Mouse (Mus musculus) CH12.LX (cell line): Measurements from ENCODE around the gene Fcho1. TPM values are rescaled to one million over a fixed set of nuclear protein-coding genes. Genes with fewer than 3 reads are reported as not detected.
A peak's percentile ranks its signal among the peaks of the same experiment; 100 is the strongest.

Source experiments
- DNase-seq: peaks from one replicate; pipeline ENCODE4 v3.0.0-alpha.2; 2013; ENCODE audit errors: extremely low read depth
- H3K27ac ChIP-seq: 2 replicates; pipeline ENCODE4 v1.5.1; 2012; ENCODE audit warnings: low read depth, mild to moderate bottlenecking, control low read depth, moderate library complexity; ENCODE audit not compliant: insufficient read depth
- H3K27me3 ChIP-seq: replicated peaks from 2 replicates; pipeline ENCODE3; 2012; ENCODE audit warnings: inconsistent platforms
- H3K36me3 ChIP-seq, 2 experiments: replicated peaks in 1 of 2; 2 replicates each; pipeline versions ENCODE3 to v1.6.1; 2012; ENCODE audit warnings: inconsistent platforms in 1 of 2, low read length in 1 of 2, mild to moderate bottlenecking in 1 of 2, mixed read lengths in 1 of 2, moderate library complexity in 1 of 2; ENCODE audit not compliant: control insufficient read depth in 1 of 2, insufficient read depth in 1 of 2
- H3K4me1 ChIP-seq, 2 experiments: 2 replicates each; pipeline ENCODE4 v1.6.1; 2012; ENCODE audit warnings: inconsistent platforms in 1 of 2, moderate library complexity in 1 of 2; ENCODE audit not compliant: insufficient read depth in 2 of 2, control insufficient read depth in 1 of 2
- H3K4me2 ChIP-seq: 2 replicates; pipeline ENCODE4 v1.6.1; 2012; ENCODE audit warnings: low read depth, mild to moderate bottlenecking, control low read depth; ENCODE audit not compliant: poor library complexity, insufficient read depth, severe bottlenecking
- H3K4me3 ChIP-seq, 3 experiments: fragments of 150-350 bp in 1 of 3; sonication (generic) in 1 of 3; replicated peaks in 1 of 3; 2 replicates each; pipeline versions ENCODE3 to v1.5.1; 2011 to 2012; ENCODE audit warnings: low read depth in 2 of 3, low read length in 2 of 3, mild to moderate bottlenecking in 2 of 3, moderate library complexity in 2 of 3, control low read depth in 1 of 3, improper control_type of control experiment in 1 of 3, inconsistent platforms in 1 of 3, mixed read lengths in 1 of 3; ENCODE audit not compliant: poor library complexity in 1 of 3
- H3K79me2 ChIP-seq: replicated peaks from 2 replicates; pipeline ENCODE4 v1.6.1; 2012; ENCODE audit warnings: mild to moderate bottlenecking, moderate library complexity; ENCODE audit not compliant: control insufficient read depth, poor library complexity, insufficient read depth, severe bottlenecking; ENCODE audit errors: extremely low read depth
- H3K9ac ChIP-seq: 2 replicates; pipeline ENCODE4 v1.6.1; 2012; ENCODE audit warnings: low read depth, mild to moderate bottlenecking, control low read depth, moderate library complexity; ENCODE audit not compliant: insufficient read depth
- H3K9me3 ChIP-seq: replicated peaks from 2 replicates; pipeline ENCODE3; 2012; ENCODE audit warnings: low read length, inconsistent platforms, mixed read lengths
- BHLHE40 ChIP-seq: IDR thresholded peaks from 2 replicates; pipeline ENCODE4 v1.6.1; 2011; ENCODE audit warnings: mild to moderate bottlenecking, low read depth, low read length, improper control_type of control experiment
- CHD1 ChIP-seq: IDR thresholded peaks from 2 replicates; pipeline ENCODE4 v1.6.1; 2012; ENCODE audit warnings: low read depth, low read length, improper control_type of control experiment, inconsistent platforms
- CHD2 ChIP-seq: IDR thresholded peaks from 2 replicates; pipeline ENCODE4 v1.6.1; 2011; ENCODE audit warnings: low read length, improper control_type of control experiment
- CTCF ChIP-seq, 2 experiments: IDR thresholded peaks in 1 of 2; conservative IDR thresholded peaks in 1 of 2; 2 replicates each; pipeline ENCODE4 v1.5.1; 2011 to 2012; ENCODE audit warnings: low read depth in 2 of 2, low read length in 2 of 2, improper control_type of control experiment in 1 of 2, inconsistent platforms in 1 of 2, mild to moderate bottlenecking in 1 of 2, moderate library complexity in 1 of 2
- E2F4 ChIP-seq: IDR thresholded peaks from 2 replicates; pipeline ENCODE4 v1.6.1; 2011; ENCODE audit warnings: low read depth, low read length, improper control_type of control experiment; ENCODE audit not compliant: insufficient replicate concordance
- ELF1 ChIP-seq: IDR thresholded peaks from 2 replicates; pipeline ENCODE4 v1.6.1; 2014; ENCODE audit warnings: low read depth, mild to moderate bottlenecking, inconsistent platforms, low read length, improper control_type of control experiment
- EP300 ChIP-seq: IDR thresholded peaks from 2 replicates; pipeline ENCODE4 v1.6.1; 2011; ENCODE audit warnings: low read length, improper control_type of control experiment
- ETS1 ChIP-seq: conservative IDR thresholded peaks from 2 replicates; pipeline ENCODE4 v1.6.1; 2012; ENCODE audit warnings: low read depth, mild to moderate bottlenecking, inconsistent platforms, low read length, improper control_type of control experiment, moderate library complexity
- GABPA ChIP-seq: IDR thresholded peaks from 2 replicates; pipeline ENCODE4 v1.6.1; 2012; ENCODE audit warnings: low read depth, low read length, improper control_type of control experiment, inconsistent platforms; ENCODE audit not compliant: insufficient replicate concordance
- HCFC1 ChIP-seq: IDR thresholded peaks from 2 replicates; pipeline ENCODE4 v1.6.1; 2012; ENCODE audit warnings: low read depth, mild to moderate bottlenecking, inconsistent platforms, low read length, improper control_type of control experiment
- IRF4 ChIP-seq: IDR thresholded peaks from 2 replicates; pipeline ENCODE4 v1.6.1; 2014; ENCODE audit warnings: low read depth, mild to moderate bottlenecking, inconsistent platforms, low read length, improper control_type of control experiment
- JUN ChIP-seq: IDR thresholded peaks from 2 replicates; pipeline ENCODE4 v1.6.1; 2011; ENCODE audit warnings: low read depth, mild to moderate bottlenecking, low read length, improper control_type of control experiment, moderate library complexity; ENCODE audit not compliant: insufficient read depth
- JUND ChIP-seq: conservative IDR thresholded peaks from 2 replicates; pipeline ENCODE4 v1.6.1; 2011; ENCODE audit warnings: low read depth, low read length, improper control_type of control experiment
- KAT2A ChIP-seq: IDR thresholded peaks from 2 replicates; pipeline ENCODE4 v1.6.1; 2012; ENCODE audit warnings: low read length, improper control_type of control experiment, inconsistent platforms; ENCODE audit not compliant: insufficient replicate concordance
- MAFK ChIP-seq: IDR thresholded peaks from 2 replicates; pipeline ENCODE4 v1.6.1; 2011; ENCODE audit warnings: low read length, improper control_type of control experiment; ENCODE audit not compliant: insufficient replicate concordance
- MAX ChIP-seq: IDR thresholded peaks from 2 replicates; pipeline ENCODE4 v1.6.1; 2011; ENCODE audit warnings: low read length, improper control_type of control experiment
- MAZ ChIP-seq: IDR thresholded peaks from 2 replicates; pipeline ENCODE4 v1.6.1; 2012; ENCODE audit warnings: low read depth, mild to moderate bottlenecking, inconsistent platforms, low read length, improper control_type of control experiment, moderate library complexity
- MEF2A ChIP-seq: IDR thresholded peaks from 2 replicates; pipeline ENCODE4 v1.6.1; 2014; ENCODE audit warnings: low read depth, mild to moderate bottlenecking, inconsistent platforms, low read length, improper control_type of control experiment, borderline replicate concordance
- MXI1 ChIP-seq: IDR thresholded peaks from 2 replicates; pipeline ENCODE4 v1.6.1; 2011; ENCODE audit warnings: mild to moderate bottlenecking, low read depth, low read length, improper control_type of control experiment
- MYC ChIP-seq: IDR thresholded peaks from 2 replicates; pipeline ENCODE4 v1.6.1; 2011; ENCODE audit warnings: low read depth, mild to moderate bottlenecking, improper control_type of control experiment, low read length
- NELFE ChIP-seq: IDR thresholded peaks from 2 replicates; pipeline ENCODE4 v1.6.1; 2011; ENCODE audit warnings: low read depth, low read length, improper control_type of control experiment
- NRF1 ChIP-seq: IDR thresholded peaks from 2 replicates; pipeline ENCODE4 v1.6.1; 2014; ENCODE audit warnings: low read depth, mild to moderate bottlenecking, inconsistent platforms, low read length, improper control_type of control experiment, moderate library complexity
- PAX5 ChIP-seq: IDR thresholded peaks from 2 replicates; pipeline ENCODE4 v1.6.1; 2012; ENCODE audit warnings: low read length, inconsistent platforms, mixed read lengths
- POLR2A ChIP-seq: IDR thresholded peaks from 2 replicates; pipeline ENCODE4 v1.6.1; 2011; ENCODE audit warnings: low read depth, mild to moderate bottlenecking, improper control_type of control experiment, low read length
- POLR2AphosphoS2 ChIP-seq: IDR thresholded peaks from 2 replicates; pipeline ENCODE4 v1.6.1; 2011; ENCODE audit warnings: low read depth, low read length, improper control_type of control experiment
- RAD21 ChIP-seq: IDR thresholded peaks from 2 replicates; pipeline ENCODE4 v1.6.1; 2011; ENCODE audit warnings: low read depth, mild to moderate bottlenecking, low read length, improper control_type of control experiment, moderate library complexity
- RCOR1 ChIP-seq: conservative IDR thresholded peaks from 2 replicates; pipeline ENCODE4 v1.6.1; 2012; ENCODE audit warnings: low read depth, mild to moderate bottlenecking, inconsistent platforms, low read length, improper control_type of control experiment
- SIN3A ChIP-seq: IDR thresholded peaks from 2 replicates; pipeline ENCODE4 v1.6.1; 2012; ENCODE audit warnings: low read length, improper control_type of control experiment, inconsistent platforms
- SMC3 ChIP-seq: IDR thresholded peaks from 2 replicates; pipeline ENCODE4 v1.6.1; 2011; ENCODE audit warnings: low read depth, low read length, improper control_type of control experiment
- TBP ChIP-seq: conservative IDR thresholded peaks from 2 replicates; pipeline ENCODE4 v1.6.1; 2011; ENCODE audit warnings: low read depth, low read length, improper control_type of control experiment
- TCF12 ChIP-seq: IDR thresholded peaks from 2 replicates; pipeline ENCODE4 v1.6.1; 2014; ENCODE audit warnings: low read depth, mild to moderate bottlenecking, inconsistent platforms, low read length, improper control_type of control experiment
- UBTF ChIP-seq: IDR thresholded peaks from 2 replicates; pipeline ENCODE4 v1.6.1; 2012; ENCODE audit warnings: low read depth, mild to moderate bottlenecking, inconsistent platforms, low read length, improper control_type of control experiment, moderate library complexity
- USF1 ChIP-seq: IDR thresholded peaks from 2 replicates; pipeline ENCODE4 v1.6.1; 2014; ENCODE audit warnings: low read depth, mild to moderate bottlenecking, inconsistent platforms, low read length, improper control_type of control experiment
- USF2 ChIP-seq: conservative IDR thresholded peaks from 2 replicates; pipeline ENCODE4 v1.6.1; 2011; ENCODE audit warnings: low read depth, low read length, improper control_type of control experiment
- ZC3H11A ChIP-seq: IDR thresholded peaks from 2 replicates; pipeline ENCODE4 v1.6.1; 2012; ENCODE audit warnings: low read depth, mild to moderate bottlenecking, inconsistent platforms, low read length, improper control_type of control experiment
- ZKSCAN1 ChIP-seq: IDR thresholded peaks from 2 replicates; pipeline ENCODE4 v1.6.1; 2012; ENCODE audit warnings: low read depth, inconsistent platforms, low read length, improper control_type of control experiment, borderline replicate concordance
- ZMIZ1 ChIP-seq: IDR thresholded peaks from 2 replicates; pipeline ENCODE4 v1.6.1; 2012; ENCODE audit warnings: low read depth, mild to moderate bottlenecking, inconsistent platforms, low read length, improper control_type of control experiment
- ZNF384 ChIP-seq: IDR thresholded peaks from 2 replicates; pipeline ENCODE4 v1.6.1; 2012; ENCODE audit warnings: low read depth, low read length, improper control_type of control experiment, inconsistent platforms
- dilution Hi-C: fragments of 300-500 bp; cut with MboI; formaldehyde crosslinking; loops from 2 replicates; pipeline ENCODE4 v1.14.3; 2020; ENCODE audit warnings: low sequenced_read_pairs; ENCODE audit not compliant: extremely low pct_unique_long_range_greater_than_20kb, extremely low pct_ligation_motif_present
- in situ Hi-C: fragments of 300-500 bp; cut with MboI; formaldehyde crosslinking; loops from 3 replicates; pipeline ENCODE4 v1.14.3; 2019; ENCODE audit warnings: low sequenced_read_pairs, low pct_ligation_motif_present, low pct_unique_long_range_greater_than_20kb, mixed read lengths
- polyA plus RNA-seq: library from polyadenylated mRNA; unstranded; fragments of >175 nt; gene quantifications from 2 replicates; pipeline ENCODE4 v1.2.1, GENCODE M21; 2012; ENCODE audit warnings: low read depth; ENCODE audit not compliant: insufficient read length
- total RNA-seq, 2 experiments: library from RNA; depleted of rRNA; stranded (reverse); fragments of 300-350 nt in 1 of 2; fragments of >200 nt in 1 of 2; gene quantifications; 2 replicates each; pipeline ENCODE4 v1.2.3; 2012 to 2014

The Fcho1 gene
- total and polyA plus RNA-seq, 3 experiments: 40.2 to 99.8 (median 82.0) TPM

- Histone ChIP-seq H3K4me2 (peak within 1 kb of the TSS; percentile 94), H3K9ac (peak within 1 kb of the TSS; percentile 90), H3K9me3 (no peaks in the 10 kb centered on the region), H3K79me2 (peaks cover 15% of the 10 kb centered on the region), H3K27me3 (peaks cover 1% of the 10 kb centered on the region), H3K4me3 (peak within 1 kb of the TSS; percentile 72 to 81 (median 81)), H3K4me1 (peaks cover 26 to 55% of the 10 kb centered on the region in 2 experiments), H3K27ac (peak within 1 kb of the TSS; percentile 93), H3K36me3 (peaks cover 25 to 32% of the 10 kb centered on the region in 2 experiments)
- TF ChIP-seq MAZ (no peak), POLR2AphosphoS2 (0 out of 2 replicates have a peak, but pooled peaks have one; percentile 24), E2F4 (no peak), JUN (no peak), ETS1 (no peak), CHD1 (no peak), JUND (no peak), SIN3A (peak; percentile 66; the same call in 1 of the 2 replicates), USF1 (peak; percentile 73), MAFK (no peak), BHLHE40 (peak; percentile 37; the same call in 1 of the 2 replicates), USF2 (no peak), UBTF (peak; percentile 79; the same call in 1 of the 2 replicates), CTCF (conservative IDR thresholded peaks at IDR 0.05 in 1 of 2, IDR thresholded peaks at IDR 0.05 in 1 of 2; ENCODE audit: low read depth in 2 of 2, low read length in 2 of 2) (no peak), MXI1 (peak; percentile 73; the same call in 1 of the 2 replicates), RAD21 (no peak), RCOR1 (no peak), HCFC1 (peak; percentile 69), ELF1 (peak; percentile 74), MYC (no peak), MEF2A (peak; percentile 73; the same call in 1 of the 2 replicates), CHD2 (peak; percentile 53; the same call in 1 of the 2 replicates), NELFE (peak; percentile 70), TCF12 (peak; percentile 95), SMC3 (no peak), ZNF384 (peak; percentile 88), NRF1 (peak; percentile 85), ZC3H11A (no peak), EP300 (0 out of 2 replicates have a peak, but pooled peaks have one; percentile 8), ZKSCAN1 (no peak), IRF4 (peak; percentile 83), KAT2A (0 out of 2 replicates have a peak, but pooled peaks have one; percentile 30), ZMIZ1 (peak; percentile 22; the same call in 1 of the 2 replicates), PAX5 (no peak), TBP (no peak), MAX (no peak), POLR2A (peak; percentile 85), GABPA (no peak)
- peak; percentile 82 for DNase-seq
- in situ Hi-C loops: no loop called here
- dilution Hi-C loops: no loop called here
Measured at GRCm38 (mm10) chr8:71676020-71676741, 49.3 kb downstream of the Fcho1 start, which contains the start of gene Jak3. Gene Jak3 (plus strand): TSS chr8:71676296.
